Mouse (Mus musculus) embryonic facial prominence, embryonic 13.5 days (tissue): ENCODE data around the gene Cldn11. TPM values are rescaled to one million over a fixed set of nuclear protein-coding genes. Genes with fewer than 3 reads are reported as not detected.

Experiments used
- ATAC-seq: fragments of 200-750 bp; cut with Nextera tagmentation; 2 replicates; pipeline ENCODE4 v1.8.0; 2017; ENCODE audit warnings: low read depth; ENCODE audit not compliant: insufficient number of reproducible peaks, insufficient read depth, low FRiP score, low TSS enrichment
- H3K27ac ChIP-seq: fragments of 300-500 bp; sonication (generic); 2 replicates; pipeline ENCODE4 v1.5.1; 2015; ENCODE audit warnings: moderate library complexity, mild to moderate bottlenecking, inconsistent platforms
- H3K27me3 ChIP-seq: fragments of 300-500 bp; sonication (generic); 2 replicates; pipeline ENCODE4 v1.6.1; 2015; ENCODE audit warnings: mild to moderate bottlenecking, inconsistent platforms
- H3K36me3 ChIP-seq: fragments of 300-500 bp; sonication (generic); 2 replicates; pipeline ENCODE4 v1.6.1; 2015; ENCODE audit warnings: mild to moderate bottlenecking, inconsistent platforms
- H3K4me1 ChIP-seq: fragments of 300-500 bp; sonication (generic); 2 replicates; pipeline ENCODE4 v1.6.1; 2015; ENCODE audit warnings: inconsistent platforms
- H3K4me2 ChIP-seq: fragments of 300-500 bp; sonication (generic); 2 replicates; pipeline ENCODE4 v1.6.1; 2015; ENCODE audit warnings: moderate library complexity, mild to moderate bottlenecking, inconsistent platforms
- H3K4me3 ChIP-seq: fragments of 300-500 bp; sonication (generic); 2 replicates; pipeline ENCODE4 v1.5.1; 2015; ENCODE audit warnings: mild to moderate bottlenecking, inconsistent platforms
- H3K9ac ChIP-seq: fragments of 300-500 bp; sonication (generic); 2 replicates; pipeline ENCODE4 v1.6.1; 2015; ENCODE audit warnings: mild to moderate bottlenecking, inconsistent platforms
- H3K9me3 ChIP-seq: fragments of 300-500 bp; sonication (generic); 2 replicates; pipeline ENCODE4 v1.6.1; 2016; ENCODE audit warnings: inconsistent platforms
- WGBS: fragments of 180-500 bp; shearing (Covaris S2); methylation state at CpG from one replicate; pipeline ENCODE4 v1.1.7; 2015; ENCODE audit warnings: mixed read lengths; 5-methylcytosine and 5-hydroxymethylcytosine counted together
- polyA plus RNA-seq: library from polyadenylated mRNA; unstranded; fragments of >200 nt; fragmentation: Nextera tagmentation; extraction: Ambion mirVana; gene quantifications from 2 replicates; pipeline ENCODE4 v1.2.1, GENCODE M21; 2015

Gene Cldn11
- polyA plus RNA-seq, 1 experiment from 2014 or later = 18.1 TPM

GRCm38 (mm10) chr3:31162860-31163259 is 13.1 kb downstream of the Cldn11 start:
- Histone ChIP-seq H3K9me3 (no peaks in the 10 kb centered on the region), H3K27ac (no peak overlapping the region), H3K27me3 (no peaks in the 10 kb centered on the region), H3K4me3 (no peak overlapping the region), H3K4me2 (no peak overlapping the region), H3K36me3 (no peaks in the 10 kb centered on the region), H3K4me1 (peaks cover 46% of the 10 kb centered on the region), H3K9ac (no peak overlapping the region)
- WGBS = 93% methylated on average over 14 of the region's 14 CpGs
- ATAC-seq = no peak

- peaks cover 32% of the 10 kb centered on the region for H3K4me1 ChIP-seq
- H3K9ac ChIP-seq = no peak overlapping the region
- ATAC-seq = no peak
- no peaks in the 10 kb centered on the region for H3K27me3 ChIP-seq
- H3K27ac ChIP-seq = peak overlapping the region; percentile 57
- H3K4me3 ChIP-seq = no peak overlapping the region
- no peaks in the 10 kb centered on the region for H3K36me3 ChIP-seq
- no peaks in the 10 kb centered on the region for H3K9me3 ChIP-seq
- no peak overlapping the region for H3K4me2 ChIP-seq
- WGBS = 40% methylated on average over 3 of the region's 3 CpGs
These were observed 16.1 kb downstream of the Cldn11 start for GRCm38 (mm10) chr3:31165803-31166202.

GRCm38 (mm10) chr3:31166365-31166871 is 16.7 kb downstream of the Cldn11 start:
- ATAC-seq = no peak
- H3K9ac ChIP-seq = no peak overlapping the region
- peaks cover 28% of the 10 kb centered on the region for H3K4me1 ChIP-seq
- peak overlapping the region; percentile 57 for H3K27ac ChIP-seq
- WGBS = 31% methylated on average over 12 of the region's 12 CpGs
- H3K4me3 ChIP-seq = no peak overlapping the region
- H3K27me3 ChIP-seq = no peaks in the 10 kb centered on the region
- H3K4me2 ChIP-seq = no peak overlapping the region
- H3K36me3 ChIP-seq = no peaks in the 10 kb centered on the region
- H3K9me3 ChIP-seq = no peaks in the 10 kb centered on the region

GRCm38 (mm10) chr3:31190342-31190741 is 40.6 kb downstream of the Cldn11 start:
- H3K9me3 ChIP-seq = no peaks in the 10 kb centered on the region; the same call in 1 of the 2 replicates
- no peak overlapping the region for H3K4me3 ChIP-seq
- no peak overlapping the region for H3K9ac ChIP-seq
- peaks cover 7% of the 10 kb centered on the region; the same call in 1 of the 2 replicates for H3K4me1 ChIP-seq
- no peak for ATAC-seq
- H3K4me2 ChIP-seq = no peak overlapping the region
- H3K27me3 ChIP-seq = no peaks in the 10 kb centered on the region
- H3K27ac ChIP-seq = no peak overlapping the region
- H3K36me3 ChIP-seq = no peaks in the 10 kb centered on the region
- 84% methylated on average over 7 of the region's 7 CpGs for WGBS

- Histone ChIP-seq H3K9me3 (no peaks in the 10 kb centered on the region; the same call in 1 of the 2 replicates), H3K9ac (no peak overlapping the region), H3K36me3 (no peaks in the 10 kb centered on the region), H3K27me3 (no peaks in the 10 kb centered on the region), H3K4me3 (no peak overlapping the region), H3K27ac (no peak overlapping the region), H3K4me2 (peak overlapping the region; percentile 27), H3K4me1 (peaks cover 7% of the 10 kb centered on the region; the same call in 1 of the 2 replicates)
- WGBS = 28% methylated on average over 10 of the region's 10 CpGs
- no peak for ATAC-seq
These were observed 41.7 kb downstream of the Cldn11 start for GRCm38 (mm10) chr3:31191402-31191801.

- Histone ChIP-seq H3K4me3 (no peak overlapping the region), H3K27me3 (no peaks in the 10 kb centered on the region), H3K36me3 (no peaks in the 10 kb centered on the region), H3K4me2 (no peak overlapping the region), H3K9me3 (0 out of 2 replicates have a peak, but pooled peaks cover 3% of the 10 kb centered on the region), H3K9ac (no peak overlapping the region), H3K27ac (no peak overlapping the region), H3K4me1 (peaks cover 8% of the 10 kb centered on the region)
- WGBS = 72% methylated on average over 17 of the region's 17 CpGs
- no peak for ATAC-seq
These were observed 49.6 kb downstream of the Cldn11 start for GRCm38 (mm10) chr3:31199162-31199877.

- Histone ChIP-seq H3K27me3 (no peaks in the 10 kb centered on the region), H3K9ac (no peak overlapping the region), H3K36me3 (no peaks in the 10 kb centered on the region), H3K4me2 (no peak overlapping the region), H3K4me3 (no peak overlapping the region), H3K4me1 (peaks cover 21% of the 10 kb centered on the region), H3K9me3 (no peaks in the 10 kb centered on the region), H3K27ac (no peak overlapping the region)
- WGBS = 92% methylated on average over 11 of the region's 11 CpGs
- no peak for ATAC-seq
These were observed 54.2 kb downstream of the Cldn11 start for GRCm38 (mm10) chr3:31203947-31204346.

- H3K27me3 ChIP-seq = no peaks in the 10 kb centered on the region
- ATAC-seq = no peak
- WGBS = 84% methylated on average over 3 of the region's 3 CpGs
These were observed 55.4 kb downstream of the Cldn11 start for GRCm38 (mm10) chr3:31205167-31205566.

GRCm38 (mm10) chr3:31208046-31208445 is 58.3 kb downstream of the Cldn11 start:
- ATAC-seq = no peak
- no peaks in the 10 kb centered on the region for H3K9me3 ChIP-seq
- no peaks in the 10 kb centered on the region for H3K27me3 ChIP-seq
- H3K9ac ChIP-seq = no peak overlapping the region
- H3K27ac ChIP-seq = peak overlapping the region; percentile 81
- no peak overlapping the region for H3K4me2 ChIP-seq
- no peaks in the 10 kb centered on the region for H3K36me3 ChIP-seq
- no peak overlapping the region for H3K4me3 ChIP-seq
- H3K4me1 ChIP-seq = peaks cover 33% of the 10 kb centered on the region
- 37% methylated on average over 4 of the region's 4 CpGs for WGBS

More at GRCm38 (mm10) chr3:31205167-31205566, 55.4 kb downstream of the Cldn11 start:
- H3K4me2 ChIP-seq = no peak overlapping the region
- H3K36me3 ChIP-seq = no peaks in the 10 kb centered on the region
- no peak overlapping the region for H3K4me3 ChIP-seq
- peaks cover 21% of the 10 kb centered on the region for H3K4me1 ChIP-seq
- no peaks in the 10 kb centered on the region for H3K9me3 ChIP-seq
- H3K9ac ChIP-seq = no peak overlapping the region
- H3K27ac ChIP-seq = no peak overlapping the region

- Histone ChIP-seq H3K4me3 (no peak overlapping the region), H3K36me3 (no peaks in the 10 kb centered on the region), H3K9ac (peak overlapping the region; percentile 51; the same call in 1 of the 2 replicates), H3K4me1 (peaks cover 38% of the 10 kb centered on the region), H3K27ac (peak overlapping the region; percentile 81), H3K4me2 (peak overlapping the region; percentile 55), H3K9me3 (no peaks in the 10 kb centered on the region), H3K27me3 (no peaks in the 10 kb centered on the region)
- 9% methylated on average over 6 of the region's 6 CpGs for WGBS
- no peak for ATAC-seq
These were observed 58.8 kb downstream of the Cldn11 start for GRCm38 (mm10) chr3:31208458-31208994.

- H3K27ac ChIP-seq = peak overlapping the region; percentile 81
- WGBS = 3% methylated on average over 19 of the region's 19 CpGs
- H3K9ac ChIP-seq = peak overlapping the region; percentile 51
- peak overlapping the region; percentile 22 for H3K4me3 ChIP-seq
- H3K9me3 ChIP-seq = no peaks in the 10 kb centered on the region
- no peak for ATAC-seq
- no peaks in the 10 kb centered on the region for H3K36me3 ChIP-seq
- peaks cover 43% of the 10 kb centered on the region for H3K4me1 ChIP-seq
- peak overlapping the region; percentile 55 for H3K4me2 ChIP-seq
- no peaks in the 10 kb centered on the region for H3K27me3 ChIP-seq
These were observed 59.3 kb downstream of the Cldn11 start for GRCm38 (mm10) chr3:31209001-31209400.
